Mouse (Mus musculus): Measurements from ENCODE around the gene Tenm2.

DNA sequence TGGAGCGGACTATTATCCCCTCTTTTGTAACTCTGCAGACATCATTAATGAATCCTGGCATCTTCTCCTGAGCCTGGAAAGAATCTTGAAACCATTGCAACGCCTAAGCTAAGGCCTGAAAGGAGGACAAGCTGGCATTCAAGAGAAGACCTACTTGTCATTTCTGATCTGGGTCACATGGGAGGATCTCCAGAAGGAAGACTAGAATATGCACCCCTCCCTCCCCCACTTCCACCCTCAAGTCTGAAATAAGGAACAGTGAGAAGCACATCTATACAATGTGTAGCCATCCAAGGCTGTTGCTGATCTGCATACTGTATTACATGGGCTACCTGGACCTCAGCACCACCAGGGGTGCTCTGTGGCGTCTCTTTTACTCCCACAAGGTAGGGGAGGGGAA, 1086.7 kb downstream of the Tenm2 start:
- TF ChIP-seq POLR2A (IDR thresholded peaks at IDR 0.05; ENCODE audit: borderline replicate concordance, low read depth, low read length): no peak
- TF ChIP-seq CTCF (IDR thresholded peaks at IDR 0.05; ENCODE audit: low read depth, low read length): no peak

Data from bone marrow macrophage, adult 2 months (primary cell).